Mouse (Mus musculus): Measurements from ENCODE around the gene Limch1. TPM values are rescaled to one million over a fixed set of nuclear protein-coding genes. Genes with fewer than 3 reads are reported as not detected.

Limch1 gene
- total RNA-seq, 1 experiment, result 7.5 TPM

DNA sequence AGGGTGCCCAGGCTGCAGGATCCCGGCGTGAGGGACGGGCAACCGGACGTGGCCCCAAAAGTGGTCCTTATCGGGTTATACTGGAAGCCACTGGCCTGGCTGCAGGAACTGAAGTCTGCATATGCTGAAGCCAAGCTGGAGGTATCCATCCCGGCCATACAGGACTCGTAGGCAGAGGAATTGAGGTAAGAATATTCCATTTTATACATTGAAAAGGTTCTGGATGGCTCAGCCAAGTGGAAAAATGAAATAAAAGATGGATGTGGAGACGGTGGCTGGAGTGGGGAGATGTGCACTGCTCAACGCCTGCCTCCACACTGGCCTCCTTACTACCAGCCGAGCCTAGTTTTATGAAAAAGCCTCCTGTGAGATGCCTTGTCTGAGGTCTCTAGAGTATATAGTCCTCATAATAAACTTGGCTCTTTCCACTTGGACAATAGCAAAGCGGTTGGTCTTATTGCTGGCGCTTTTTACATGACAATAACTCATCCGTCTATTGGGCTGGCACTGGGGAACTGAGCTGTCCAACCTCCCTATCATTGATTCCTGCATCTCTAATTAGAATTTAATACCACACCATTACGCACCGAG lies 353.2 kb downstream of the Limch1 start, which contains the start of gene Phox2b:
Gene Phox2b, minus strand, starts transcription at position 569 of the 591 bp plus-strand sequence.
- Histone ChIP-seq H3K4me1 (ENCODE audit: control insufficient read depth in 2 of 2, insufficient read depth in 2 of 2, low read length in 2 of 2, poor library complexity in 1 of 2) (peaks cover 0 to 7% of the 10 kb centered on the region in 2 experiments; a peak in 2 of 4 replicates), H3K4me3 (ENCODE audit: insufficient read depth in 1 of 2, low read depth in 1 of 2, low read length in 2 of 2, poor library complexity in 1 of 2, severe bottlenecking in 1 of 2) (no peak within 1 kb of the TSS), H3K9ac (ENCODE audit: insufficient read depth, low read depth, low read length, poor library complexity, severe bottlenecking) (no peak within 1 kb of the TSS), H3K27ac (ENCODE audit: insufficient read depth, low read depth, low read length, poor library complexity, severe bottlenecking) (no peak within 1 kb of the TSS), H3K36me3 (ENCODE audit: control insufficient read depth, insufficient read depth, low read length, poor library complexity, severe bottlenecking) (no peaks in the 10 kb centered on the region), H3K9me3 (ENCODE audit: control insufficient read depth, insufficient read depth, low read depth, low read length) (no peaks in the 10 kb centered on the region)
- in situ Hi-C loops (cut with MboI; ENCODE audit: low sequenced_read_pairs in 2 of 2, unreplicated experiment in 2 of 2), result loop anchor here in 1 of 2 experiments (10.0 kb wide), 1 partner anchor 136 kb away; no protein-coding TSS in a partner anchor
- no peak for TF ChIP-seq ZNF384 (IDR thresholded peaks at IDR 0.05; ENCODE audit: low read depth, low read length)
- no peak for TF ChIP-seq MAFK (IDR thresholded peaks at IDR 0.05; ENCODE audit: insufficient read depth, low read depth, low read length)
- no peak for TF ChIP-seq HCFC1 (IDR thresholded peaks at IDR 0.05; ENCODE audit: borderline replicate concordance, insufficient read depth, low read length)
- TF ChIP-seq ZC3H11A (IDR thresholded peaks at IDR 0.05; ENCODE audit: borderline replicate concordance, low read depth, low read length), result no peak
- TF ChIP-seq CHD2 (IDR thresholded peaks at IDR 0.05; ENCODE audit: low read depth, low read length), result no peak
- DNase-seq (ENCODE audit: low read depth, low spot score), result no peak

DNA sequence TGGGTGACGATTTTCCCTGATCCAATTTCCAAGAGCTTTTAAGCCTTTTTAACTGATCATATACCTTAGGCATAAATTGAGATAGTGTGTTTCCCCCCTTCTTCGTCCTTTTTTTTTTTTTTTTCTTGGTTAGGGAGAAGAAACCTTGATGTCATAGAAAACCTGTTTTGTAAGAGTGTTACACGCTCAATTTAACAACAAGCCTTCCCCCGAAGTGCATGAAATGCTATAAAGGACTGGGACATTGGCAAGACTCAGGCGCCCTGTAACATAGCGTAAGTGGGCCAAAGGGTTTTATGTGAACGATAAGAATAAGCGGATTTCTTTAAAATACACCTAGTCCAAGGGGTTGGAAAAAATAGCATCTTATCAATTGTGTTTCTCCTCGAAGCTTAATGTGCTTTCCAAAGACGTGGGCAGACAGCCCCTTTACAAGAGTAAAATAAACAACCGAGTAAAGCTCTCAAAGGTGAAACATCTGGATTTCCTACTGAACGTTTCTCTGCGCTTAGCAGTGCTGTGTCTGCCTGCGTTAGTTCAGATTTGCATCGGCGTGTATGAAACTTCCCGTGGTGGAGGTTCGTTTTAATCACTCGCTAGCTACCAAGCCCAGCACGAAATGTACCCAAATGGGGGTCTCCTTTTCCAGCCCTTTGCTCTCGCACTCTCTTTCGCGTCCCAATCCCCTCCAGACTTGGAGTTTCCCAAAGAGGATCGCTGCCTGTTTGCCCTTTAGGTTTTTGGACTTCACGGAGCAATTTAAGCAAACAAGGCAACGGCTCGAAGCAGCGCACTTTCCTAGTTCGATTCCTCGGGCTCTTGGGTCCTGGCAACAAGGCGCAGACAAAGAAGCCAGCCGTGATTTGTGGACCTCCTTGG lies 354.0 kb downstream of the Limch1 start:
- H3K27ac ChIP-seq (ENCODE audit: insufficient read depth, low read depth, low read length, poor library complexity, severe bottlenecking), result no peak overlapping the region
- no peak overlapping the region for H3K4me3 ChIP-seq (ENCODE audit: insufficient read depth in 1 of 2, low read depth in 1 of 2, low read length in 2 of 2, poor library complexity in 1 of 2, severe bottlenecking in 1 of 2)
- peaks cover 0 to 7% of the 10 kb centered on the region in 2 experiments; a peak in 2 of 4 replicates for H3K4me1 ChIP-seq (ENCODE audit: control insufficient read depth in 2 of 2, insufficient read depth in 2 of 2, low read length in 2 of 2, poor library complexity in 1 of 2)
- H3K36me3 ChIP-seq (ENCODE audit: control insufficient read depth, insufficient read depth, low read length, poor library complexity, severe bottlenecking), result no peaks in the 10 kb centered on the region
- H3K9ac ChIP-seq (ENCODE audit: insufficient read depth, low read depth, low read length, poor library complexity, severe bottlenecking), result no peak overlapping the region
- in situ Hi-C loops (cut with MboI; ENCODE audit: low sequenced_read_pairs in 2 of 2, unreplicated experiment in 2 of 2), result loop anchor here in 1 of 2 experiments (10.0 kb wide), 1 partner anchor 135 kb away; no protein-coding TSS in a partner anchor
- TF ChIP-seq HCFC1 (IDR thresholded peaks at IDR 0.05; ENCODE audit: borderline replicate concordance, insufficient read depth, low read length) (no peak), CHD2 (IDR thresholded peaks at IDR 0.05; ENCODE audit: low read depth, low read length) (no peak), ZC3H11A (IDR thresholded peaks at IDR 0.05; ENCODE audit: borderline replicate concordance, low read depth, low read length) (no peak)
- no peak for DNase-seq (ENCODE audit: low read depth, low spot score)
- no peaks in the 10 kb centered on the region for H3K9me3 ChIP-seq (ENCODE audit: control insufficient read depth, insufficient read depth, low read depth, low read length)

DNA sequence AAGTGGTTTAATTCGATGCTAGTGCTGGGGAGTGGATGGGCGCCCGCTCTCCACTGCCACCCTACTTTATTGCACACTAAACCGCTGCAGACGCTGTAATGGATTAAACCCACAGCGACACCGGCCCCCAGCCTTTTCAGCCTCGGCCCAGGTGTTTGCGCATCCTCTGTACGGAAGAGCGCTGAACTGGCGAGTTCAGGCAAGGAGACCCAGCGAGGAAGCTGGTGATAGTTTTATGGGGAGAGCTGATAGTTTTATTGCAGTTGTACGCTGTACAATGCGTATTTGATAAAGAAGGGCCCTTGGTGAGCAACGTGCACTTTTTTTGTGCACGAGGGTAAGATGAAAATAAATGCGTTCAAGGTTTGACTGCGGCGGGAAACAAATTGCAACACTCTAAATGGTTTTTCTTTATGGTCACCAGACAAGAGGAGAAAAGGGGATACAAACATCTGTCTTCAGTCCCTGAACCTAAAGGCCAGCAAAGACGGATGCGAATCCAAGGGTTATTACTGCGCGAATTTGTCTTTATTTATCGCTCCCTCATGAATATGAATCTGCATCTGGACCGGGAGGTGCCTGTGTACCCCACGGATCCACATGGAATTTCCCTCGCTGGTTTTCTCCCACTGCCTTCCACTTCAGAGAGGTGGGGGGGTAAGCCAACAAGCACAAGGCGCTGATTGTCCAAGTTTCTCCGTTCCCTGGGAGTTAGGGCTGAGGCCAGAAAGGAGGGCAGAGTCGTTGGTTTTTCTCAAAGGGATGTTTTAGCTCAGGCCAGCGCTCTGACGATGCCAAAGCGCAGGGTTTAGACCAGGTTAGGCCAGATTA lies 355.2 kb downstream of the Limch1 start:
- Histone ChIP-seq H3K4me1 (ENCODE audit: control insufficient read depth in 2 of 2, insufficient read depth in 2 of 2, low read length in 2 of 2, poor library complexity in 1 of 2) (0 out of 4 replicates have a peak, but pooled peaks cover 0 to 2% of the 10 kb centered on the region in 2 experiments), H3K36me3 (ENCODE audit: control insufficient read depth, insufficient read depth, low read length, poor library complexity, severe bottlenecking) (no peaks in the 10 kb centered on the region)
- in situ Hi-C loops (cut with MboI; ENCODE audit: low sequenced_read_pairs in 2 of 2, unreplicated experiment in 2 of 2), result no loop called here

DNA sequence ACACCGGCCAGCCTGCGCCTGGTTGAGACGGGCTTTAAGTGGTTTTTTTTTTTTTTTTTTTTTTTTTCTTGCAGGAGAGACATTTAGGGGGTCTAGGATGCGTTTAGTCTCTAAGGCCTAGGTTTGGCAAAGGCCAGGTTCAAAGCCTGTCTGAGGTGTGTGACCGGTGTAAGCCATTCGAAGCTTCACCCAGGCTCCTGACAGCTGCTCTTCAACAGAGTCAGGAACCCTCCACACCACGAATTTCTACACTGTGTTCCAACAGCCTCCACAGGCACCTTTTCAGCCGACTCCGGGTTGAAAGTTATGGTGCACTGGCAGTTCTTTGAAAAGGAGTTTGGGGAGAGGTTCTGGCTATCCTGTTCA lies 355.8 kb downstream of the Limch1 start:
- no peak overlapping the region for H3K27ac ChIP-seq (ENCODE audit: insufficient read depth, low read depth, low read length, poor library complexity, severe bottlenecking)
- 0 out of 4 replicates have a peak, but pooled peaks cover 0 to 2% of the 10 kb centered on the region in 2 experiments for H3K4me1 ChIP-seq (ENCODE audit: control insufficient read depth in 2 of 2, insufficient read depth in 2 of 2, low read length in 2 of 2, poor library complexity in 1 of 2)
- DNase-seq (ENCODE audit: low read depth, low spot score), result no peak
- TF ChIP-seq ZNF384 (IDR thresholded peaks at IDR 0.05; ENCODE audit: low read depth, low read length) (0 out of 2 replicates have a peak, but pooled peaks have one; percentile 21), MAFK (IDR thresholded peaks at IDR 0.05; ENCODE audit: insufficient read depth, low read depth, low read length) (no peak), CHD2 (IDR thresholded peaks at IDR 0.05; ENCODE audit: low read depth, low read length) (no peak), HCFC1 (IDR thresholded peaks at IDR 0.05; ENCODE audit: borderline replicate concordance, insufficient read depth, low read length) (no peak), ZC3H11A (IDR thresholded peaks at IDR 0.05; ENCODE audit: borderline replicate concordance, low read depth, low read length) (no peak)
- in situ Hi-C loops (cut with MboI; ENCODE audit: low sequenced_read_pairs in 2 of 2, unreplicated experiment in 2 of 2), result no loop called here
- H3K36me3 ChIP-seq (ENCODE audit: control insufficient read depth, insufficient read depth, low read length, poor library complexity, severe bottlenecking), result no peaks in the 10 kb centered on the region
- H3K9ac ChIP-seq (ENCODE audit: insufficient read depth, low read depth, low read length, poor library complexity, severe bottlenecking), result no peak overlapping the region
- no peak overlapping the region for H3K4me3 ChIP-seq (ENCODE audit: insufficient read depth in 1 of 2, low read depth in 1 of 2, low read length in 2 of 2, poor library complexity in 1 of 2, severe bottlenecking in 1 of 2)
- no peaks in the 10 kb centered on the region for H3K9me3 ChIP-seq (ENCODE audit: control insufficient read depth, insufficient read depth, low read depth, low read length)

More for the DNA sequence above, 355.2 kb downstream of the Limch1 start:
- Histone ChIP-seq H3K4me3 (ENCODE audit: insufficient read depth in 1 of 2, low read depth in 1 of 2, low read length in 2 of 2, poor library complexity in 1 of 2, severe bottlenecking in 1 of 2) (no peak overlapping the region), H3K9ac (ENCODE audit: insufficient read depth, low read depth, low read length, poor library complexity, severe bottlenecking) (no peak overlapping the region), H3K27ac (ENCODE audit: insufficient read depth, low read depth, low read length, poor library complexity, severe bottlenecking) (no peak overlapping the region), H3K9me3 (ENCODE audit: control insufficient read depth, insufficient read depth, low read depth, low read length) (no peaks in the 10 kb centered on the region)
- DNase-seq (ENCODE audit: low read depth, low spot score), result no peak
- no peak for TF ChIP-seq ZC3H11A (IDR thresholded peaks at IDR 0.05; ENCODE audit: borderline replicate concordance, low read depth, low read length)
- TF ChIP-seq CHD2 (IDR thresholded peaks at IDR 0.05; ENCODE audit: low read depth, low read length), result no peak
- no peak for TF ChIP-seq HCFC1 (IDR thresholded peaks at IDR 0.05; ENCODE audit: borderline replicate concordance, insufficient read depth, low read length)
- TF ChIP-seq ZNF384 (IDR thresholded peaks at IDR 0.05; ENCODE audit: low read depth, low read length), result no peak
- TF ChIP-seq MAFK (IDR thresholded peaks at IDR 0.05; ENCODE audit: insufficient read depth, low read depth, low read length), result no peak
